Mouse (Mus musculus) lung, postnatal 14 days (tissue): ENCODE measurements at regions not wholly inside any gene's neighbourhood (a gene's known extent, or its start where the extent isn't known, plus 50 kb on each side); places are given as distances from the start of the nearest gene placed in this dataset.

ENCODE experiments used
- DNase-seq: peaks from one replicate; pipeline ENCODE4 v3.0.0; 2021

DNA sequence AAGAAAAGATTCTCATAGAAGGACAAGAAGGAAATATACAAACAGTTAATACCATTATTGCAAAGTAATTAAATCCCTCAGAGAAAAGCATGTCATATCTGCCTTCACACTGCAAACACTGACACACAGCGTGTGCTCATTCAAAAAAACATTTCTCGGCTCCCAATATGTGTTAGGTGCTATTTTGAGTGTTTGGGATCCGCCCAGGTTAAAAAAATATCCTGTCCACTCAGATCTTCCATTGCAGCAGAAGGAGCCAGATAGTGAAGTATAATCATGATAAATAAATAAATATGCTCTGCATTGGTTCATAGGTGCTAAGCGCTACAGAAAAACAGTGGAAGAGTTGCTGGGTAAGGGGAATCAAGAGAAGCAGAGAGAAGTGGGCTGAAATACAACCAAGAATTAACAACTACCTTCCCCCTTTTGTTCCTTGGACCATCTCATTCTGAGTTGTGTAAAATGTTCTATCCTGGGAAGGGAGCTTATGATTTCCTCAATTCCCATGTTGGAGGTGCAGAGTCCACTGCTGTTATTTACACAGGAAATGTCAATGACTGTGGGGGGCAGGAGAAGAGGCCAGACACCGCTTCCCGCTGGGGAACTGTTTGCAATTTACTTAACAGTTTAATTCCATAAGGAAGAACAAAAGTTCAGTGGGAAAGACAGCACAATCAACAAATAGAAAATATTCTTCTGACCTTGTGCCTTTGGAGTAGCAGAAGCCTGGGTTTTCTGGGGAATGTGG lies 139.9 kb downstream of the Tle1 start:
- no peak for DNase-seq

DNA sequence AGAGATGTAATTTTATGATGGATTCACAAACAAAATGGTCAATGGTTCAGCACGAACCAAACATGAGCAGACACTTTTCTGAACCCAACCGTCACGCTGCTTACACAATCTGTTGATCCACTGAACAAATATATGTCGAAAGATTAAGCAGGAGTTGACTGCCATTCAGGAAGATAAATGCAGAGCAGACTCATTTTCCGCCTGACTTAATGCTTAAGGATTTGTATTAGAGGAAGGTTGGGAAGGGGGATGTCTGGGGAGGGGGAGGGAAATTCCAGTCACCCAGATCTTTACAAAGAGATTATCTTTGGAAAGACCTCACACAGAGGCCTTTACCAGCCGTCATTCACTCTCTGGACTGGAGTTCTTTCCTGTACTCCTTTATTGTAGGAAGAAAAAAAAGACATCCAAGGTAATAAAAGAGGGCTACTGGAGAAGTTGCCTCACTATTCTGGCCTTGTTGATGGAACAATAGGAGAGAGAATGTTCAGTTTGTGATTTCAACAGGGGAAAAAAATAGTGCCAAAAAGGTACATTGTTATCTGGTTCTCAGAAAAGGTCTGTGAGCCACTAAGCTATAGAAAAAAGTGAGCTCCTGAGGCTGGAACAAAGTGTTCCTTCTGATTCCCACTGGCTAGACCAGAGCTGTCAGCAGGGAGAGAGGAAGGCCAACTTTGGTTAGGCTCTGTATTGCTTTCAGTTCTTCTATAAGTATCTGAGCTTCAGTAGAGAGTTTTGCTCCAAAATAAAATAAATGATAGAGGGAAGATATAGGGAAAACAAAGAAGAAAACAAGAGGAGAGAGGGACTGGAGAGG lies 150.9 kb downstream of the Tle1 start:
- no peak for DNase-seq

DNA sequence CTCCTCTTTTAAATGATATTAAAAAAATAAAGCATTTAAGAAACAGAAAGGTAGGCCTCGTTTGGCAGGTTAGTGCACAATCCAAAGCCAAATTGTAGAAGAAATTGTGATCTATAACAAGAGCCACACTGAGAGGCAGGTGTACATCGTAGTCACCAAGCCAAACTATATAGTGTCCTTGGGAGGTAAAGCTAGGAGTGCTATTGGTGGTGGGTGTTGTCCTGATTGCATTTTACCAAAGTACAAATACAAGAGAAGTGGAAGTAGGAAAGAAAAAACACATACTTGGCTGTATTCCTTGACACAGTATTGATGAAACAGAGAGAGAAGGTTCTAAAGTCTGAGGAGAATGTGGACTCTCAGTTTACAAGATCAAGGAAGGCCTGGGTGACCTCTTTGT lies 178.6 kb downstream of the Tle1 start:
- DNase-seq = no peak

DNA sequence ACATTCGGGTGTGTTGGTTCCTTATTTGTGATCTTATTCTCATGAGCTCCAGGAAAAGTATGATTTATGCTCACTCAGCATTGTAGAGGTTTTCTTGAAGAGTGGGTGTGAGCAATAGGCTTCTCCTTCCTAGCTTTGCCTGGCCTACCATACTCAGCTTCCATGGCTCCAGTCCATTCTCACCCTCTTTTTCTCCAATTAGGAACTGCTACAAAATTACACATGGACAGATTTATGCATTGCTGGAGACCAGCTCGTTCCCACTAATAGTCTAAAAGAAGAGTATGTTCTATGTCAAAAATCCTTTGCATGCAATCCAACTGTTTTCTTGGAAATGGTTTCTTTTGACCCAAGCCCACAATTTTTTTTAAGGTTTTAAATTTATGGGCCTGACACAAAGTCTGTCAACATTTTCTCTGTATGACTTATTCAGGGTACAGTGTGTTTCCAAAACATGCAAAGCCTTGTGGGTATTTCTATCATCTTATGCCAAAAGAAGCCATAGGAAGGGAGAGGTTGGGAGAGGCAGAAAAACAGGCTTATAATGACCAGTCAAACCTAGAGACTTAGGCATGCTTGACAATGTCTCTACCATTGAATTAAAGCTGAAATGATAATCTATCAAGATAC lies 186.4 kb downstream of the Tle1 start:
- DNase-seq = no peak

DNA sequence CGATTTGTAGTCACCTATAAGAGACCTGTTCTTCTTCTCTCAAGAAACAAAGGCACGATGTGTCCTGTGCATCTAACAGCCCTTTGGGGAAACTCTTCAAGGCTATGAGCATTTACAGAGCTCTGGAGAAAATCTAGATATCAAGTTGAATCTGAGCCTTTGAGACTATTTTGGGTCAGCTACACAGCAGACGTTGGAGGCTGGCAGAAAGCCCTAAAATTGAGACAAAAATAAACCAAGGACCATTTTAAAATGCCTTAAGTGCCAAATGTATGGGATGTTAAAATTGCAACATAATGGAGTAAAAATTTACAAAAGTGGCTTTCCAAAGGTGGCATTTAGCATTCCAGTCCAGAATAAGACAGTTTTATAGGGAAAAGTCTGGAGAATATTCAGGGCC lies 187.1 kb downstream of the Tle1 start:
- DNase-seq = no peak

DNA sequence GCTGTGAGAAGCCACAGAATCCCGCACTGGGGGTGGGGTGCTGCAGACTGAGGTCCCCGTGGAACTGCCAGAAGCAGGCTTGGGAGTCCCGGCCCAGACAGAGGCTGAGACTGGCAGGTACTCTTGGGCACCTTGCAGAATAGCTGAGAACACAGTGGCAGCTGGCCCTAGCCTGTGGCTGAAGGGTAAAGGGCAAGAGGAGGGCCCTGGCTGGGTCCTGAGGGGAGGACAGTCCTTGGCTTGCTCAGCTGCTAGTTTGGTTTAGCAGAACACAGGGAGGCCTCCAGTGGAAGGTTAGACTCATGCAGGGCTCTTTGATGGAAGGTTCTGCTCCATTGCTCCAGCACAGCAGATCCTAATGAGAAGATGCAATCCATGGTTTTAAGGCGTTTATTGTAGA lies 190.4 kb downstream of the Tle1 start:
- DNase-seq = no peak

DNA sequence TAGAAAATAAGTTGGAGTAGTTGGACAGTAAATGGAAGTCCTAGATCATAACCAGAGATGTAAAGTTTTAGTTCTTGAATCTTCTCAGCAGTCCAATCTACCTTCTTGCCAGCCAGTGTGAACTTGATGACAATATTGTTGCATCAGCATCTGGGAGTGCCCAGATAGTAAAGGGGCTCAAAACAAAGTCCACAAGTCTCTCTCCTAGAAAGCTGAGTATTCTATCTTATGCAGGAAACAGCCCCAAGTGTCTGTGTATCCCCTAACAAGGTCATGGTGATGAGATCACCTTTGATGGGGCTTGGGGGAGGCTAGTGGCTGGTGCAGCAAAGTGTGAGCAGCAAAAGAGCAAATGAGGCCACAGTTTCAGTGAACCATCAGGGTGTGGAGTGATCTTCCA lies 194.8 kb downstream of the Tle1 start:
- DNase-seq = no peak

DNA sequence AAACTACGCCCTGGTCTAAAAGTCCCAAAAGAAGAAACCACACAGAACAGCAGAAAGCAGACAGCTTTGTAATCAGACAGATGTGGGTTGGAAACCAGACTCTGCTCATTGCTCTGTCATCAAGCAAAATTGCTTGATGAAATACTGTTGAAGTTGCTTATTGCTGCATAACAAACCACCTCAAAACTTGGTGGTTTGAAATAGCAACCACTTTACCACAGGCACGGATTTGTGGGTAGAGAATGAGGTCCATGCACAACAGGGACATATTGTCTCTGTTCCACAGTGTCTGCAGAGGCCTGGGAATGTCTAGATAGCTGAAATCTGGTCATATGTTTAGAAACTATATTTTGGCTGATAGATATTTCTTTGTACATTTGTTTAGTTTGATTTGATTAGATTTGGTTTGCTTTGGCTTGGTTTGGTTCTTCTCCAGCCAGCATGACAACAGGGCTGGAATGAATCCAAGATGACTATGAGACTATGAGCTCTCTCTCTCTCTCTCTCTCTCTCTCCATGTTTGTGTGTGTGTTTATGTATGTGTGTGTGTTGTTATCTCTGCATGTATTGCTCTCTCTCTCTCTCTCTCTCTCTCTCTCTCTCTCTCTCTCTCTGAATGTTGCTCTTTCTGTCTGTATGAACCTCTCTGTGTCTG lies 199.4 kb downstream of the Tle1 start:
- no peak for DNase-seq

DNA sequence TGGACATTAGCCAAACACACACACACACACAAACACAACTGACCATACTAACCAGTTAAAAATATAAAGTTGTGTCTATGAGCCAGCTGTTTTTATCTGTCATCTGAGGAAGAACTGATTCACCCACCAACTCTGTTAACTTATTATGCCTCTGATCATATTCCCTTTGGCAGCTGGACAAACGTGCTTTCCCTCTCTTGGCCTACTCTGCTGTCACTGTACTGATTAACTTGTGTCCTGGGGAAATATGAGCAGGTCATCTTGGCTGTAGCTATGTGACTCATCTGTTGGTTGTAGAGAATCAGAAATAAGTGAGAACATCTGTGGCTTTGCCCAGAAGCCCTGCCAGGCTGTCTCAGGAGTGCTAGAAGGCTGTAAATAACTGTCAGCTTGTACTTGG lies 210.9 kb upstream of the Gm11232 start:
- peak; percentile 1 for DNase-seq

DNA sequence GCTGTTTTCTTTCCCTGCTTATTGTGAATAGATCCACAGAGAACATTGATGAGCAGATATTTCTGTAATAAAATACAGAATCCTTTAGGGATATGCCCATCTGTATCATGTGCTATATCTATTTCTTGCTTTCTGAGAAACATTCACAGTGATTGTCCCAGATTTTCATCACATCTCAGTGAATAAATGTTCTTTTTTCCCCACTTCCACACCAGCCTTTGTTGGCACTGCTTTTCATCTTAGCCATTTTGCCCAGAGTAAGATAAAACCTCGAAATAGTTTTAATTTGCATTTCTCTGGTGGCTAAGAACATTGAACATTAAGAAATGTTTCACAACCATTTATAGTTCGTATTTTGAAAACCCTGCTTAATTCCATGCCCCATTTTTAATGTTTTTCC lies 195.7 kb upstream of the Gm11232 start:
- DNase-seq = no peak

DNA sequence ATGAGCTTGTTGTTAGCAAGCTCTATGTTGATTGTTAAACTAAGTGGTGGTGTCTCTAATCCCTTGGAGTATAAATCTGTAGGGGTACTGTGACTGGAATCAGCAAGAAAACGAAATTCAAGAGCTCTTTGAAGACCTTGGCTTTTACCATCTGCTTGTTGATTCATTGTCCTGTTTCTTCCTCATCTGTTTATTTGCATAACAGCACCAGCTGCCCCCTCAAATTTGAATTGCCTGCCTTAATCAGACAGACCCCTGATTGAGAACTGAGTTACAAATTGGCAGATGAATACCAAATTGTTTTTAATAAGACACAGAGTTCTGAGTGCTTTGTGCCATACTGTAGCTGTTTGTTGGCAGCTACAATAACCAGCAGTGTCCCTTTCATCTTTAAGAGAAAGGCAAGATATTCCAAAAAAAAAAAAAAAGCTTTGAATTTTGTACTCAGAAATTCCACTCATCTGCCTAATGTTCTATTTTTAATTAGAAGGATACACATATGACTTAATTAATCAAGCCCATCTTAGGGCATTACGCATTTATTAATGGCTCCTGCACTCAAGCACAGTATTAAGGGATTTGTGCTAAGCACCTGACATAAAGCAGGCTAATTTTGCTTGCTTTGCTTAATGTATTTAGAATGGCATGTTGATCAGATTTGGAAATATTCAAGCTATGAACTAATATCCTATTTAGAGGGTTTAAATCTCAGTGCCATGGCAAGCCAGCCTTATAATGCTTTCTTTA lies 175.6 kb upstream of the Gm11232 start:
- no peak for DNase-seq

DNA sequence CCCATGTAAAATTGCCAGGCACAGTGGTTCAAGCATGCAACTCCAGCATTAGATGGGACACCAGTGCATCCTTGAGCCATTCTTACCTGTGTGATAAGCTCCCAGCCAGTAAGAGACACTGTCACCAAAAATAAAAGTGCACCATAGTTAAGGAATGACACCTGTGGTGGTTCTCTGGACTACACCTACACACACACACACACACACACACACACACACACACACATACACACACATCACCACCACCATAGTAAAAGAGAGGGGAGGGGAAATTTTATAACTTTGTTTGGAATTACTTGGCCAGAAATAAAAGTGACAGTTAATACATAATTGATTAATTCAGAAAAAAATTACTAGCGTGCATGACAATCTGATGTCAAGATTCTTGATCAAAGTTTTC lies 175.1 kb upstream of the Gm11232 start:
- DNase-seq = no peak

DNA sequence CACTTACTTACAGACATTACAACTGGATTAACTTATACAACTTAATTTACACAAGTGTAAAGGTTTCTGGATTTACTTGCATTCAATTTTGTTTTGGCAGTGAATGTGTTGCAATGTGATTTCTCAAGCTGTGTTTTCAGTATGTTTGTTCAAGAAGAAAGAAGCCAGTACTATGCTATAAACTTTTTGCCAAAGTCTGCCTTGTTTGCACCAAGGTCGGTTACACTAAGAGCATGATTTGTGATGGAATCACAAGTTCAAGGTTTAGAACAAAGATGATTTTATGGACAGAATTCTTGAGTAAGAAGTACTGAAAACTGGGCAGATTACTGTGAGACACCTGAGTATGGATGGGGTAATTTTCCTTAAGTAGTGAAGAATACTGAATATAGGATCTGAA lies 153.8 kb upstream of the Gm11232 start:
- DNase-seq = no peak

DNA sequence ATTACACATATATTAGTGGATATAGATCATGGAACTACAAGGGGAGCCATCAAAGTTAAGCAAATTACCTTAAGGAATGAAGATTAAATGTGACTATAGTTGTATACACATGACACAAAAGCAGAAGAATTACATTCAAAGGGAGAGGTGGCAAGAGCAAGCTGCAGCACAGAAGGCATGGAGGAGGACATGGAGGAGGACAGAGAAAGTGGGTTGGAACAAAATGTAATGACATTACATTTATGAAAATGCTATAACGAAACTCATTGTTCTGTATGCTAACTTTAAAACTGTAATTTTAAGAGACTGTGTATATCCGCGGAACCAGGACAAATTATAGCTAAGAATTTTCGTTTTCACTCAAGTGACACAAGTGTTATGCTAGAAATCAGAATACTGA lies 117.9 kb upstream of the Gm11232 start:
- DNase-seq = no peak

DNA sequence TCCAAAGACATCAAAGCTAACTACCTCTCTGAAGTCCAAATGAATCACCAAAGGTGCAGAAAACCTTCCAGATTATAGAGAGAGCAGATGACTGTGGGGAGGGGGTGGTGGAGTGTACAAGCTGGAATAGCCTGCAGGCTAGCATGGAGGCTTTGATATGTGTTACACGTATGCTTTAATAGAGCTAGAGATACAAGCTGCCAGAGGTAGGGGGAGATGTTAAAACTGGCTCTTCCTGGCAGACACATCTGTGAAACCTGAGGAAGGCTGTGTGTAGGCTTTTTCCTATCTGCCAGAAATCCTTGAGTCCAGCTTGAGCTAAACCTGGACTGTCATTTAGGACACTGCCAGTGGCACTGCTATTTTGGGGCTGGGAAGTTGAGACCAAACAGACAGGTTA lies 109.2 kb upstream of the Gm11232 start:
- DNase-seq = no peak

DNA sequence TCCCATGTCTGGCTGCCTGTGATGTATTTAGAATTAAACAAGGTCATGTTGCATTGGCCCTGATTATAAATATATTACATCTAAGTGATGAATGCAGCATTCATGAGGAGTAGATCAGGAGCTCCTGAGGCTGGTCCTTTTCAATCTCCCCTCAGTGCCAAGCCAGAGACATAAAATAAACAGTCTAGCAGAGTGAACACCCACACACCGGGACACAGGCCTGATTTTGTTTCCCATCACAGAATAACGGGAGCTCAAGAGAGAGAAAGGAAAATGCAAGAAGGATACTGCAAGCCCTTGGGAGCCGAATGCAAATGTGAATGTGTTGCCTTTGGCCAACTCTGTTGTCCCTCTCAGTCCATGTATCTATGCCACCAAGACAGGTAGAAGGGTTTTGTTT lies 84.1 kb upstream of the Gm11232 start:
- no peak for DNase-seq

DNA sequence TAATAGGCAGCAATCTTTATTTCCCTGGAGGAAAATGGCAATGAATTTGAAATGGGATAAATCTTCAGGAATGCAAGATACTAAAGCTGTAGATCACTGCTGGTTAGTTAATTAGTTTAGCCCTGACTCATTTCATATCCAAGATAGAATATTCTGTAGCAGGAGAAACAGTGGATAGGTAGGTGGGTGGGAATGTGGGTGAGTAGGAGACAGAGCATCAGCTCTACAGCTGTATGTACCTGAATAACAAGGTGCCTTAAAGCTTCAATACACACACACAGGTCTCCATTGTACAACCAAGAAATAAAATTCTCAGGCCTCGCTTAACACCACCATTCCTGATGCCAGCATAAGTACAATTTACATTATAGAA lies 83.0 kb upstream of the Gm11232 start:
- no peak for DNase-seq

DNA sequence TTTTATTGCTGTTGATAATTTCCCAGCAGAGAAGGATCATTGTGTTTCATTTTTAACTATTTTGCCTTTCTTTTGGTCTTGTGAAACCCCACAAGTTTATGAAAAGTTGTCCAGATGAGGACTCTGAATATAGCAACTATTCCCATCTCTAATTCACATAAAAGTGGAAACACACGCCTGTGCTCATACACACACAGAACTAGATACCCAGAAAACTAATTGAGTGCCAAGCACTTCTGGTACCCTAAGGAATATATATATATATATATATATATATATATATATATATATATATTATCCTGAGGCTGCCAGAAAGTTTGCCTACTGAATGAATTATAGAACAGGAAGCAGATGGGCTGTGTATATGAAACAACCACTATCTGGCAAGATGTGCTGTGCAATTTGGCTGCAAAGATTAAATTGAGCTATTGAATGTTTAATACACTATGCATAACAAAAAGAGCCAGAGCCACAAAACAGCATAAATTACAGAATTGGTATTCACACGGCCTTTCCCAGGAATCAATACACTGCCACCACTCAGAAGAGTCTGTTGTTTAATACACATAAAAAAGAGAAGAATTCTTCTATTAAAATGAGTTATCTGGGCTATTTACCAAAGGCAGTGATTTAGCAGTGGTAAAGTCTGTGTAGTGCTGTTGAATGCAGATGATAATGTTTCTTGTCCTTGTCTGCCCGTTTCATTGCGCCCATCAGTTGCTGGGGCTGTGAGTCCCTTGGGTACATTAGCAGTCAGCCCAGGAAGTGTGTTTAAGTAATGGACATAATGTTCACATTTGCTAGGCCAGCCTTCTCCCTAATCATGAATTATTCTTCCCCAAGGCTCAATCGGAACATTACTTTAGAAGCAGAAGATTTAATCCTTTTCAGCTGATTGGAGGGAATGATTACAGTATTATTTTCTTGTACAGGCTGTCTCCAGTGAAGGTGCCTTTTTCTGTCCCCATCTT lies 82.3 kb upstream of the Gm11232 start:
- no peak for DNase-seq

DNA sequence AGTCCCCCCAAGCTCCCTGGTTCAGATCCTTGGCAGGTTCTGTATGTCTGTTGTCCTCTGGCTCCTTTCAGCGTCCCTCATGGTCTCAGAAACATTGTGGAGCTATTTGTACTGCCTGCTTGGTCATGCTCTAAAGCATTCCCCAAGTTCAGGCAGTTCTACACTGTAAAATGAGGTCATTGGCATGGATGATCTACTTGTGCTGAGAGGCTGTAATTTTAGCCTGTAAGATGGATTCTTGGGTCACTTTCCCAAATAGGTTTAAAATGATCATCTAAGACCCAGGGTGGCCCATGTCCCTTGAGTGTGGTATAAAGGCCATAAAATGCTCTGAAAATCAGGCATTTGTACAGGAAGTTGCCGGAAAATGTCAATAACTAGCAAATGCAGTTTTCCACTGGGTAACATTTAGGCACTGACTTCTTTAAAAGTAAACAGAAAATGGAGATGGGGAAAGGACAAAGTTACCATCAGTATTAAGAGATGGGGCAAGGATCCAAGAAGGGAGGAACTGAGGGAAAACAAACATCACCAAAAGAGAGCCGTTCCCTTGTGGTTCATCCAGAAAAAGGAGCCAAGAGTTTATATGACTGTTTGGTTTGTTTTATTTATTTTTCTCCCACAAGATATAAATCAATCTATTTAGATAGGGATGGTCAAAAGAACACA lies 81.5 kb upstream of the Gm11232 start:
- DNase-seq = peak; percentile 1

DNA sequence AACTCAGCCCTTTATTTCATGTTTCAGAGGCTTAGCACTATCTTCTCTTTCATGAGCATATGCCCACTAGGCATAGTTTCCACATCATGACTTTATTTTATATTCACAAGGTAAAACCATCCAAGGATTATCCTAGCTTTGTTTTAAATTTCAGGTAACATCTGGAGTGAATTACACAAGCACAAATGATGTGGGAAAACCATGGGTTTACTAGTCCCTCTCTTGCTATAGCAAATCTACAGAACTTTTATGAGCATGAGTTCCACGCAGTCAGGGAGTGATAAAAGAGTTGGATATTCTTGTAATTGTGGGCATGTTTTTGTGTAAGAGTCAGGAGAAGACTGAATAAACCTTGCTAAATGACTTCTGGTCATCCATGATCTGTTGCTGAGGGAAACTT lies 78.0 kb upstream of the Gm11232 start:
- DNase-seq = no peak

DNA sequence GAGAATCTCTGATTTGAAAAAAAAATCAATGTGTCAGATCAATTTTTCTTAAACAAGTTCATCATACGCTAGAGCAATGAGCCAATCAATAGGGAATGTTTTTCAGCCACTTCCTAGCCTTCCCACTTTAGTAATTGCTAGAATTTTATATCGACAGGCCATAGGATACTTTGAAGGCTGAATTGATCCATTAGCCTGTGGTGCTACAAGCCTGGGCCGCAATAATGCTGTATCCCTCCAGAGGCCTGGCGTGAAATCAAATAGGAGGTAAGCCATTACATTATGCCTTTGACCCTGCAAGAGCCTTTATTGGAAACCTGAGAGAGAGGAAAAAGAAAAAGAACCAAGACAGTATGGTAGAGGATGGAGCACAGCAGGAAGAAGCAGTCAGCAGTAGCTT lies 53.7 kb upstream of the Gm11232 start:
- no peak for DNase-seq
